Mouse (Mus musculus): ENCODE measurements around the gene Dynlt1f. TPM values are rescaled to one million over a fixed set of nuclear protein-coding genes. Genes with fewer than 3 reads are reported as not detected.

Dynlt1f gene
- polyA plus RNA-seq, 1 experiment from 2014 or later = 185 TPM

Other genes with a start within 250 kb of the Dynlt1f start
- gene Dynlt1b, start 225.8 kb downstream of the Dynlt1f start, polyA plus RNA-seq (2015; fragmentation: Nextera tagmentation; extraction: Ambion mirVana) = 361 and 375 TPM in 2 replicates
- 24.3 and 25.7 TPM in 2 replicates for gene Dynlt1c, start 54.2 kb downstream of the Dynlt1f start, polyA plus RNA-seq (2015; fragmentation: Nextera tagmentation; extraction: Ambion mirVana)
- 0.30 and 3.1 TPM in 2 replicates for gene Sytl3, start 3.2 kb upstream of the Dynlt1f start, polyA plus RNA-seq (2015; fragmentation: Nextera tagmentation; extraction: Ambion mirVana)
- 109 and 136 TPM in 2 replicates for gene Ezr, start 126.9 kb upstream of the Dynlt1f start, polyA plus RNA-seq (2015; fragmentation: Nextera tagmentation; extraction: Ambion mirVana)

Data from heart, embryonic 15.5 days (tissue).